Mouse (Mus musculus) layer of hippocampus, adult 18-20 months (tissue): ENCODE results near the gene Arg1. TPM values are rescaled to one million over a fixed set of nuclear protein-coding genes. Genes with fewer than 3 reads are reported as not detected.

Experiments
- DNase-seq, 2 experiments: peaks; one replicate each; pipeline ENCODE4 v3.0.0; 2022; ENCODE audit warnings: low spot score in 2 of 2
- long read RNA-seq: library from polyadenylated mRNA; stranded (forward); transcript quantifications from one replicate; pipeline ENCODE4 v2.0.0, GENCODE M21; 2021
- total RNA-seq, 2 experiments: library from RNA; stranded (reverse); gene quantifications; 2 replicates each; pipeline ENCODE4 v1.2.3; 2021

The Arg1 gene
- total RNA-seq, result not detected
- long read RNA-seq, result 0 reads

- no peak for DNase-seq
These were observed at the start of gene Arg1 for GRCm38 (mm10) chr10:24926962-24927720. TSS of gene Arg1 (minus strand) at chr10:24927484.

- DNase-seq, result no peak
These were observed 46.7 kb upstream of the Arg1 start for GRCm38 (mm10) chr10:24973845-24974514.

DNA sequence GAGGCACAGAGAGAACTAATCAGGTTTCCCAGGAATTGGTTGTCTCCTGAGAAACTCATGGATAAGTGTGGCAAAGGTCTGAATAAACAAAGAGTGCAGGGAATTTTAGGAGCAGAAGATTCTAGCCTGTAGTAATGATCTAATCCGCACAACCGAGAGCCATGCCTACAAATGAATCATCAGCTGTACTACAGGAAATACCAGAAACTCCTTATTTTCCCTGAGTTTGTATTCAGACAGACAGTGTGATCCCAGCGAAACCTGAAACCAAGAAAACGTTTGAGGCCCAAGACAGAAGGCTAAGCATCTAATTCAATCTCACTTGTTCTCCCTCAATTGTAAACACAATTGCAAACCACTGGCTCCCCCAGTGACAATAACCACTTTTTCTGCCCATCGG lies 46.1 kb upstream of the Arg1 start:
- DNase-seq, result no peak

DNA sequence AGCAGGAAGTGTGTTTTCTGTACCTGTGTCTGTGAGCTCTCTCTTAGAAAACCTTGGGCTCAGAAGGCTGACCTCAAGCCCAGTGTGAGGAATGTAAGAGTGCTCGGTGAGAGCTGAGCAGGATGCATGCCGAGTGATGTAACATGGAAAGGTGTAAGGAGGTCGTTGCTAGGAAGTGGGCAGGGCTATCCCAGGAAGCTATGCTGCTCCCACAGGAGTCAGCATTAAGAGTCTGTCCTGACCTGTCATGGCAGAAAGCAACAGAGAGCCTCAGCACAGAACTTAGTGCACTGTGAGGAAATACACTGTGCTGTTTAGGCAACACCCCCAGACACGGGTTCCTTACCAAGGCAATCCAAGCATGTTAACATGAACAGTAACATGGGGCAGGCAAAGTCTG lies 45.6 kb upstream of the Arg1 start:
- DNase-seq, result no peak

DNA sequence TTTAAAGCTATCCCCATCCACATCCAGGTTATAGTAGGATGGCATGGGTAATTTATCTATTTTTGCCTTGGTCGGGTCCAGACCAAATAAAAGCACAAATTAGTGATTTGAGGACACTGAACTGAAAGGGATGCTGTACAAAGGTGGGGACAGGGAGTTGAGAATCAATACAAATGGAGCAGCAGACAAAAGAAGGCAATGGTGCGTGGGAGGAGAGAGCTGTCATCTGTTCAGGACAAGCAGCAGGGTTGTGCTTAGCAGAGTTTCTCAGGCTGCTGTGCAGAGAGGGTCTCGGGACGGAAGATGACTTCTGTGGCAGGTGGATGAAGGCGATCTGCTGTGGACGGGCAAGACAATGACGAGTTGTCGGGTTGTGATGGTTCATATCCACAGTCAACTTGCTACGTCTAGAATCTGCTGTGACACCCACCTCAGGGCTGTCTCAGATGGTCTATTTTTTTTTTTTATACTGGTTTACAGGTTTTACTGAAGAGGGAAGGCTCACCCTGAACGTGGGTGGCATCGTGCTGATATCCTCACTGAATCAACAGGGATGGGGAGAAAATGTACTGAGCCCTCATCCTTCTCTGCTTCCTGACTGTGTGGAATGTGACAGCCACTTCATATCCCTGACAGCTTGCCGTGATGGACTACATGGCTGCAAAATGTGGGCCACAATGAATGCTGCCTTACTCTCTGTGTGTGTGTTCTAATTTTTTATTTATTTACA lies 38.7 kb upstream of the Arg1 start:
- DNase-seq, result peak; percentile 19 to 75

GRCm38 (mm10) chr10:24961889-24962288 lies 34.6 kb upstream of the Arg1 start:
- DNase-seq, result no peak

DNA sequence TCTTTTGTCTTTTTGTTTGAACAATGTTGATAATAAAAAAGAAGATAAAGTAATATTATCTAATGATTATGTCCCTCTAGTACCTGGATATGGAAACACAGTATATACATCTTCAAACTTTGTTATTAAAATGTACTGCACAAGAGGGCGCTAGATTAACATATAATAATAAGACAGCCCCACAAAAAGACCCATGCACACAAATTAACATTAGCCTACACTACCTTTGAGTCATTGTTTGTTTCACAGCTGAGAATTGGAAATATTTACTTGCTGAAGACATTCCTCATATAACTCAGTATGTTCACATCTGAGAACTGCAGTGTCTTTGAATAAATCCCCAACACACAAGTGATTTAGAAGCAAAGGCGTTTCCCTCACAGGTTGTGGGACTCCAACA lies 33.8 kb upstream of the Arg1 start:
- DNase-seq, result peak in 1 of 2 experiments; percentile 71

DNA sequence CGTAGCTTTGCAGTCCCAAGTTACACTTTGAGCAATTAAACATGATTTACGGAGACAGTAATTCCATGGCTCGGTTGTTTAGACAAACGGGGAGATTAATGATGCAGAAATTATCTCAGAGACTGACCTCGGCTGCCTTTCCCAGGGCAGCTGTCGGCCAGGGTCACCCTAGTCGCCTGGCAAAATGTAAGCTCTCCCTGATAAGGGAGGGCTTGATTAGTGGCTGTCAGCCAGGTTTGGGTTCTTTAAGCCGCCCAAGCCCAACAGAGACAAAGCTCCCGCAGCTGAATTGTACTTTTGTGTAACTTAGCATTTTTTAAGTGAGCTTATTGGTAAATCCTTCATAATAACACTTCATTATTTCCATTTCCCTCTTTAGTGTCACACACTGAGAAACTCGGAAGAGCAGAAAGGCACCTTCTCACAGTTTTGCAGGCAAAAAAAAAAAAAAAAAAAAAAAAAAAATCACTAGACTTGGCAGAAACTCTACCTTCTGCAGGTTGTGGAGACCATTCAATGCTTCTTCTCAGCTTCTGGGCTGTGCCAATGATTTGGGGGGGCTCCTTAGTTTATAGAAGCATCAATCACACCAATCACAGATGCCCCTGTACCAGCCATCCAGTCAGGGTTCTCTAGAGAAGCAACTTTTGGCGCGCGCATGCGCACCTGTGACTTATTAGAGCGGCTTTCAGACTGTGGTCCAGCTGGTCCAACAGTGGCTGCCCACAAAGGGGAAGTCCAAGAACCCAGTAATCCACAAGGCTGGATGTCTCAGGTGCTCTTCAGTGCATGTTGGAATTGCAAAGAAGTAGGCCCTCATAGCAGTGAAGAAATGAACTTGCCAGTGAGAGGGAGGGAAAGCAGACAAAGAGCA lies 32.0 kb upstream of the Arg1 start:
- no peak for DNase-seq

DNA sequence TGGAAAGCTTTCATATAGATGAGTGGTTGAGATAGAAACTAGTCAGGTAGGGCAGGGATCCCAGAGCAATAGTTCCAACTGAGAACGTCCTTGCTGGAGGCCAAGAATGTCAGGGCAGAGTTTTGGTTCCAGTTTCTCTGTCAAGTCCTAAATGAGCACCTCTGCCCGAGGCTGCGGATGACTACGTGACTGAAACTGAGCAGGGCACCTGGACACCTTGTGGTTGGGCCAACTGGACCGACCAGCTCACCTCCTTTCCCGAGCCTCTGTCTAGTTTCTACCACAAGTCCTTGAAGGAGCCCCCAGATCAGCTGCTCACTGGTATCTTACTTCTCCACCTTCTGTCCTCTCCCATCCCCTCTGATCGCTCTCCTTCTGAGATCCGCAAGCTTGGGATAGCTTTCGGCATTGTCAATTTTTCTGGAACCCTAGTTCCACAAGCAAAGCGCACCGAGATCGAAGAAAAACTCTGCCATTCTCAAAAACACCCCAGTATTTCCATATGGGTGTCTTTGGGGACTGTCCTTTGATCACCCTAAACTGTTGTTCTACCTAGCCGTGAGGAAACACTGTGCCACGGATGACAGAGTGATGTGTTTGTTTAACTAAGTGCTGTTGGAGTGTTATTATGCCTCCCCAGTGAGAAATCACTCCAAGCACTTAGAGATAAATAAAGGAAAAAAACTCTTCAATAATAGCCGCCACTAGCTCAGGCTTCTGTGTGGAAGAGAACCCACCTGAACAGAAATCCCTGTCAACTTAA lies 31.2 kb upstream of the Arg1 start:
- no peak for DNase-seq

GRCm38 (mm10) chr10:24953876-24954275 lies 26.6 kb upstream of the Arg1 start:
- DNase-seq, result no peak

DNA sequence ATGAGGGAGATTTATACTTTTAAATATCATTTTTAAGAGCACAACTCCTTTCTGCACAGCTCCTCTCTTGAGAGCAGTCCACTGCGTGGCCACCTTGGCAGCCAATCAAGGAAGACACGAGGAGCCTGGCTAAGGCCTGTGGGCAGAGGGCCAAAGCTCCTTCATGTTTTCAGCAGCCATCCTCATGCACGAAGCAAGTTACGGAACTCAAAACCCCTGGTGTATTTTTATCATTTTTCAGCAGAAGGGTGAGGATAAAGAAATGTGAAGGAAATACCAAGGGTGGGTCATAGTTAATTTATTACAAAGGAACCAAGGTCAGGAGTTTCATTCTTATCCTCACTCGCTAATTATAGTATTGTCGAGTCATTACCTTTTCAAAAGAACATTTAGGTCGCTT lies 25.3 kb upstream of the Arg1 start:
- DNase-seq, result no peak

DNA sequence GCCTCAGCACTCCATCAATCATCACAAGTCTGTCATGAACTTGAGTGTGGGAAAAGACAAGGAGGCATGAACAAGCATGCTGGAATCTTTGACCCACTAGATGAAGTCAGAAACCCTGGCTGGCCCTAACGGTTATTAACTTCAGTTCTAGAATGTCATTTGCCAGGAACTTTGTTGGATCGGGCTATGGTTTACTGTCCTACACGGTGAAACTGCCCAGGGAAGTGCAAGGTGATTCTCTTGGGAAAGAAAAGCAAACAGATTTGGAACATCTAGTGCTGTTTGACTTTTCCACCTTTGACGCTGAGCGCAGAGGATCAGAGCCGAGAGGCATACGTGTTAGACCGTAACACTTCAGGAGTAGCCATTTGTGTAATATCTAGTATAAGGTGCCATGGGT lies 24.3 kb upstream of the Arg1 start:
- DNase-seq, result no peak

DNA sequence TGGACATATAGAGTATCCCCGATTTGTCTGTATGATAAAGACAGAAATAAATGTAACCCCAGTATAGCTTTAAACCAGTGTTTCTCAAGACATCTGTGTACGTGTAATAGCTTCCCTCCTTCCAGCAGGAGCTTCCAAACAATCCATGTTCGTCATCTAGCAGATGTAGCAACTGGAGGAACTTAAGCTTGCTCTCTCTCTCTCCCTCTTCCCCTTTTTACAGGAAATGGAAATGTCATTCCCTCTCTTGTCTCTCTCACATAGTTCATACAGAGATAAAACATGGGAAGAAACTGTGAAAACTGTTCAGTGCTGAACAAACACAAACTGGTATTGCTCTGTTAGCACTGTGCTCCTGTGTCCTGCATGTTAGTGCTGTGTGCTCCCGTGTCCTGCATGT lies 22.9 kb upstream of the Arg1 start:
- DNase-seq, result no peak

GRCm38 (mm10) chr10:24948278-24948677 lies 21.0 kb upstream of the Arg1 start:
- no peak for DNase-seq

GRCm38 (mm10) chr10:24947871-24948270 lies 20.6 kb upstream of the Arg1 start:
- no peak for DNase-seq

- no peak for DNase-seq
These were observed 2.9 kb upstream of the Arg1 start for GRCm38 (mm10) chr10:24930143-24930542.

- no peak for DNase-seq
These were observed 788 bp upstream of the Arg1 start for GRCm38 (mm10) chr10:24928072-24928471.

- DNase-seq, result no peak
These were observed 904 bp downstream of the Arg1 start for GRCm38 (mm10) chr10:24926380-24926779.

- no peak for DNase-seq
These were observed 3.0 kb downstream of the Arg1 start for GRCm38 (mm10) chr10:24924296-24924695.

DNA sequence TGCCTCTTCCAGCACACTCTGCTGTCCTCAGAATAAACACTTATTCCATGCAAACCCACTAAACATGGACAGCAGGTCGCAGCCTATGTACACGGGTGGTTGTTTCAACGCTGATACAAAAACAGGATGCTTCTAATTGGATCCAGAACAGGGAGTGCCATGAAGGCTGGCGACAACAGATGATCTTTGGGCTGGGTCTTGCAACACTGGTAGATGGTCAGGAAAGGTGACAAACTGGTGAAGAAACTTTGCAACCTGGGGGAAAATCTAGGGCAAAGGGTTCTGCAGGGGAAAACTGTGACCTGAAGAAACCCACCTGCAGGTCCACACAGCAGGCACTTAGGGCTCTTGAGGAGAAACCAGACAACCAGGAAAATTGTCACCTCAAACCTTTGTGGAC lies 4.3 kb downstream of the Arg1 start:
- DNase-seq, result no peak
